Mouse (Mus musculus) forebrain, embryonic 12.5 days (tissue): Measurements from ENCODE around the gene Pgbd5. TPM values are rescaled to one million over a fixed set of nuclear protein-coding genes. Genes with fewer than 3 reads are reported as not detected.

Experiments
- ATAC-seq: fragments of 200-750 bp; cut with Nextera tagmentation; 2 replicates; pipeline ENCODE4 v1.8.0; 2017; ENCODE audit warnings: moderate TSS enrichment; ENCODE audit not compliant: low FRiP score
- H3K27ac ChIP-seq: fragments of 300-500 bp; sonication (generic); 2 replicates; pipeline ENCODE4 v1.5.1; 2016; ENCODE audit warnings: mild to moderate bottlenecking
- H3K27me3 ChIP-seq: fragments of 300-500 bp; sonication (generic); 2 replicates; pipeline ENCODE4 v1.6.1; 2016; ENCODE audit warnings: mild to moderate bottlenecking
- H3K36me3 ChIP-seq: fragments of 300-500 bp; sonication (generic); replicated peaks from 2 replicates; pipeline ENCODE4 v1.6.1; 2016; ENCODE audit warnings: mild to moderate bottlenecking
- H3K4me1 ChIP-seq: fragments of 300-500 bp; sonication (generic); 2 replicates; pipeline ENCODE4 v1.6.1; 2016
- H3K4me2 ChIP-seq: fragments of 300-500 bp; sonication (generic); 2 replicates; pipeline ENCODE4 v1.6.1; 2016; ENCODE audit warnings: mild to moderate bottlenecking, moderate library complexity
- H3K4me3 ChIP-seq: fragments of 300-500 bp; sonication (generic); replicated peaks from 2 replicates; pipeline ENCODE4 v1.5.1; 2016; ENCODE audit warnings: mild to moderate bottlenecking
- H3K9ac ChIP-seq: fragments of 300-500 bp; sonication (generic); 2 replicates; pipeline ENCODE4 v1.6.1; 2016; ENCODE audit warnings: mild to moderate bottlenecking
- H3K9me3 ChIP-seq: fragments of 300-500 bp; sonication (generic); 2 replicates; pipeline ENCODE4 v1.6.1; 2016
- WGBS: fragments of 180-500 bp; shearing (Covaris S2); methylation state at CpG from one replicate; pipeline ENCODE4 v1.1.7; 2016; 5-methylcytosine and 5-hydroxymethylcytosine counted together
- polyA plus RNA-seq: library from polyadenylated mRNA; unstranded; fragments of >200 nt; fragmentation: Nextera tagmentation; extraction: Ambion mirVana; gene quantifications from 2 replicates; pipeline ENCODE4 v1.2.1, GENCODE M21; 2016

Gene Pgbd5
- polyA plus RNA-seq = 4.5 and 4.8 TPM in 2 replicates

GRCm38 (mm10) chr8:124439558-124439957 is at the start of gene Pgbd5:
TSS of gene Pgbd5 (minus strand) at chr8:124439658.
- H3K4me2 ChIP-seq = no peak within 1 kb of the TSS
- H3K27ac ChIP-seq = no peak within 1 kb of the TSS
- peaks cover 14% of the 10 kb centered on the region for H3K4me1 ChIP-seq
- H3K27me3 ChIP-seq = peaks cover 11% of the 10 kb centered on the region
- H3K9me3 ChIP-seq = no peaks in the 10 kb centered on the region
- no peaks in the 10 kb centered on the region for H3K36me3 ChIP-seq
- no peak for ATAC-seq
- no peak within 1 kb of the TSS for H3K9ac ChIP-seq
- no peak within 1 kb of the TSS for H3K4me3 ChIP-seq
- WGBS = 78% methylated on average over 6 of the region's 6 CpGs

DNA sequence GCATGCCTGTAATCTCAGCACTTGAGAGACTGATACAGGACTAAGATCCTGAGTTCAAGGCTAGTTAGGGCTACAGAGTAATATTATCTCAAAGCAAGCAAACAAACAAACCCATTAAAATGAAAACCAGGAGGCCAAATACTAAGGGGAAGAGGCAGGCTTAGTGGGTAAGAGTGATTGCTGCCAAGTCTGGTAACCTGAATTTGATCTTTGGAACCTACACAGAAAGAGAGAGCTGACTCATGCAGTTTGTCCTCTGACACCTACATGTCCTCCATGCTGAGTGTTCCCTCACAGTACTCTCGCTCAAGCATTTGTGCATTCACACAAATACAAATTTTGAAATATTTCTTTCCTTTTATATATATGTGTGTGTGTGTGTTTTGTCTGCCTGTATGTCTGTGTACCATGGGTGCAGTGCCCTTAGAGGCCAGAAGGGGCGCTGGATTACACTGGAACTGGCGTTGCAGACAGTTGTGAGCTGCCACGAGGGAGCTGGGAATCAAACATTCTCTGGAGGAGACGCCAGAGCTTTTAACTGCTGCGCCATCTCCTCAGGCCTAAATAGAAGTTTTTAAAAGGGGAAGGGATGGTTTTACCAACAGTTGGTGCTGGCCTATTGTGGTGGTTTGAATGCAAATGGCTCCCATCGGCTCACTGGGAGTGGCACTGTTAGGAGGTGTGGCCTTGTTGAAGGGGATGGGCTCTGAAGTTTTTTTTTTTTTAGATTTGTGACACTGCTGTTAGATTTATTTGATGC is 44.1 kb upstream of the Pgbd5 start:
- ATAC-seq = no peak

GRCm38 (mm10) chr8:124482790-124483189 is 43.3 kb upstream of the Pgbd5 start:
- no peak for ATAC-seq
- 85% methylated on average over 2 of the region's 2 CpGs for WGBS
- no peak overlapping the region for H3K4me2 ChIP-seq

More for the DNA sequence above, 44.1 kb upstream of the Pgbd5 start:
- H3K9ac ChIP-seq = no peak overlapping the region
- 0 out of 2 replicates have a peak, but pooled peaks cover 3% of the 10 kb centered on the region for H3K27me3 ChIP-seq
- H3K27ac ChIP-seq = no peak overlapping the region
- H3K4me1 ChIP-seq = no peaks in the 10 kb centered on the region
- WGBS = 74% methylated on average over 7 of the region's 7 CpGs
- 0 out of 2 replicates have a peak, but pooled peaks cover 3% of the 10 kb centered on the region for H3K9me3 ChIP-seq
- no peak overlapping the region for H3K4me3 ChIP-seq
- no peak overlapping the region for H3K4me2 ChIP-seq
- no peaks in the 10 kb centered on the region for H3K36me3 ChIP-seq

DNA sequence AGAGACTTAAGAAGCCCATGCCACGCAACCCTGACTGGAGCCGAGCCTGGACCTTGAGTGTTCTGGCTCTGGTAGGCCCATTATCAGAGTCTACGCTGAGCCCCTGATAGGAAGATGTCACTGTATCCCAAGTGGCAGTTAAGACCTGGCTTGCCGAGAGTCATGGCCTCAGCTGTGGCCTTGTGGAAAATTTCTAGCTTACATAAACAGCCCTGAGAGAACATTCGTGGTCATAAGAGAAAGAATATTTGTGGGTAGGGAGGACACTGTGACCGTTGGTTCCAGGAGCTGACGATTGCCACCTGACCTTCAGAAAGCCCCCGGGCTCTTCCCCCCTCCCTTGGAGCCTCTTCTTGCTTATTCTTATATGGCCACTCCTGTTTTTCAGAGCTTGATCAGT is 40.9 kb upstream of the Pgbd5 start:
- no peak overlapping the region for H3K4me2 ChIP-seq
- no peak overlapping the region for H3K9ac ChIP-seq
- no peaks in the 10 kb centered on the region for H3K36me3 ChIP-seq
- H3K4me1 ChIP-seq = no peaks in the 10 kb centered on the region; the same call in 1 of the 2 replicates
- no peaks in the 10 kb centered on the region for H3K27me3 ChIP-seq
- ATAC-seq = no peak
- H3K27ac ChIP-seq = no peak overlapping the region
- no peak overlapping the region for H3K4me3 ChIP-seq
- H3K9me3 ChIP-seq = 0 out of 2 replicates have a peak, but pooled peaks cover 3% of the 10 kb centered on the region
- 95% methylated on average over 8 of the region's 8 CpGs for WGBS

More at GRCm38 (mm10) chr8:124482790-124483189, 43.3 kb upstream of the Pgbd5 start:
- no peak overlapping the region for H3K4me3 ChIP-seq
- H3K9ac ChIP-seq = no peak overlapping the region
- H3K9me3 ChIP-seq = 0 out of 2 replicates have a peak, but pooled peaks cover 3% of the 10 kb centered on the region
- 0 out of 2 replicates have a peak, but pooled peaks cover 3% of the 10 kb centered on the region for H3K27me3 ChIP-seq
- no peaks in the 10 kb centered on the region for H3K36me3 ChIP-seq
- no peak overlapping the region for H3K27ac ChIP-seq
- H3K4me1 ChIP-seq = no peaks in the 10 kb centered on the region

DNA sequence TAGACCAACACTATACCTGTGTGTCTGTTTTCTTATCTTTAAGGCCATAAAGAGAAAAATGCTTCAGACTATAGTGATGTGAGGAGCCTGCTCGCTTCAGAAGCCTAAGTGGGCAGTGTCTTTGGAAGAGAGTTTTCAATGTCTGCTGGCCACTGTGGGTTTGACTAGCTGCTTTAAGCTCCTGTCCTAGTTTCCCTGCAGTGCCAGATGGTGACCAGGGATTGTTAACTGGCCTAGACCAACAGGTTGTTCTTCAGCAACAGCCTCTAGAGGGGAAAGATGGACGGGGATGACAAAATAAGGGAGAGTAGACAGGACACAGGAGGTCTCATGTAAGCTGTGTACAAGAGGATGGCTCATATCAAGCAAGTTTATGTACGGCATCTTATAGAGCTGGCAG is 39.8 kb upstream of the Pgbd5 start:
- no peaks in the 10 kb centered on the region for H3K27me3 ChIP-seq
- H3K4me1 ChIP-seq = no peaks in the 10 kb centered on the region; the same call in 1 of the 2 replicates
- no peak overlapping the region for H3K4me3 ChIP-seq
- no peaks in the 10 kb centered on the region for H3K36me3 ChIP-seq
- H3K9ac ChIP-seq = no peak overlapping the region
- no peak for ATAC-seq
- no peak overlapping the region for H3K27ac ChIP-seq
- 86% methylated on average over 3 of the region's 3 CpGs for WGBS
- no peak overlapping the region for H3K4me2 ChIP-seq
- 0 out of 2 replicates have a peak, but pooled peaks cover 3% of the 10 kb centered on the region for H3K9me3 ChIP-seq

- Histone ChIP-seq H3K4me1 (no peaks in the 10 kb centered on the region; the same call in 1 of the 2 replicates), H3K36me3 (no peaks in the 10 kb centered on the region), H3K27me3 (no peaks in the 10 kb centered on the region), H3K4me2 (no peak overlapping the region), H3K4me3 (no peak overlapping the region), H3K9me3 (no peaks in the 10 kb centered on the region), H3K27ac (peak overlapping the region; percentile 68), H3K9ac (no peak overlapping the region)
- no peak; the same call in 1 of the 2 replicates for ATAC-seq
- WGBS = 57% methylated on average over 9 of the region's 9 CpGs
Measured at GRCm38 (mm10) chr8:124476701-124477100, 37.2 kb upstream of the Pgbd5 start.

GRCm38 (mm10) chr8:124475690-124476089 is 36.2 kb upstream of the Pgbd5 start:
- Histone ChIP-seq H3K36me3 (no peaks in the 10 kb centered on the region), H3K4me3 (no peak overlapping the region), H3K27me3 (no peaks in the 10 kb centered on the region), H3K27ac (no peak overlapping the region), H3K9me3 (no peaks in the 10 kb centered on the region), H3K4me2 (no peak overlapping the region), H3K4me1 (no peaks in the 10 kb centered on the region; the same call in 1 of the 2 replicates), H3K9ac (no peak overlapping the region)
- ATAC-seq = no peak
- WGBS = 79% methylated on average over 5 of the region's 5 CpGs

DNA sequence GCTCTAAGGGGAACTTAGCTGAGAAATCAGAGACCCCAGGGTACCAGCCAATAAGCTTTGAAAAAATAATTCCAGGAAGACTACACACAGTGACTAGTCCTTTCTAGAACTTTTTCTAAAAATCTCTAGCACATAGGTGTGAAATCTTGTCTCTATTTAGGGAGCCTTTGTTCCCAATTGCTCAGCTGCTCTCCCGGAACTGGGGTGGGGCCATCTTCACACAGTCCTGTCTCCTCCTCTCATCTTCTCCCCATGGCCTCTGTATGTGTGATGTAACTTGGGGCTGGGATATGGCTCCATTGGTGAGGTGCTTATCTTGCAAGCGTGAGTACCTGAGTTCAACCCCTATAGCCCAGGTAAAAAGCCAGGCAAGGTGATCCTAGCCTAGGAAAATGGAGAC is 25.2 kb upstream of the Pgbd5 start:
- ATAC-seq = no peak
- Histone ChIP-seq H3K4me1 (peaks cover 5% of the 10 kb centered on the region), H3K9me3 (no peaks in the 10 kb centered on the region), H3K27ac (no peak overlapping the region), H3K4me2 (no peak overlapping the region), H3K4me3 (no peak overlapping the region), H3K9ac (no peak overlapping the region), H3K27me3 (no peaks in the 10 kb centered on the region; the same call in 1 of the 2 replicates), H3K36me3 (no peaks in the 10 kb centered on the region)
- WGBS = 74% methylated on average over 2 of the region's 2 CpGs

GRCm38 (mm10) chr8:124463111-124463510 is 23.7 kb upstream of the Pgbd5 start:
- ATAC-seq = no peak
- 69% methylated on average over 4 of the region's 4 CpGs for WGBS
- Histone ChIP-seq H3K27ac (no peak overlapping the region), H3K4me1 (peaks cover 5% of the 10 kb centered on the region), H3K4me2 (no peak overlapping the region), H3K27me3 (no peaks in the 10 kb centered on the region; the same call in 1 of the 2 replicates), H3K9me3 (no peaks in the 10 kb centered on the region), H3K9ac (no peak overlapping the region), H3K4me3 (no peak overlapping the region), H3K36me3 (no peaks in the 10 kb centered on the region)

DNA sequence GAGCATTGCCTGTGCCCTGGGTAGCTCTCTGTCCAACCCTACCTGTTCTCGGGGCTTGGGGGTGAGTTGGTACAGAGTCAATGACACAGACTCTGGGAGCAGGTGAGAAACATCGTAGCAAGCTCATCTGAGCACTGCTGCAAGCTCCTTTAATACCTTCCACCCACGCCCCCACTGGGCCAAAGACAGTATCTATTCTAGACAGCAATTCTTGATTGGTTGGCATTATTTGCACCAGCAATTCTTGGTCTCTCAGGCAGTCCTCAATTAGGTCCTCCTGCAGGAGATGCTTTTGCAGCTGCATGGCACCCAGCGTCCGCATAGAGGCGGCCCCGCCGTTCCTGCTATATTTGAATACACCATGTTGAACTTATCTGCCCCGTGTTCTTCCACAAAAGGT is 22.7 kb upstream of the Pgbd5 start:
- WGBS = 80% methylated on average over 9 of the region's 9 CpGs
- ATAC-seq = no peak
- H3K4me2 ChIP-seq = no peak overlapping the region
- H3K9ac ChIP-seq = no peak overlapping the region
- no peak overlapping the region for H3K4me3 ChIP-seq
- no peak overlapping the region for H3K27ac ChIP-seq
- H3K4me1 ChIP-seq = peaks cover 5% of the 10 kb centered on the region
- H3K36me3 ChIP-seq = no peaks in the 10 kb centered on the region
- H3K27me3 ChIP-seq = no peaks in the 10 kb centered on the region; the same call in 1 of the 2 replicates
- no peaks in the 10 kb centered on the region for H3K9me3 ChIP-seq

DNA sequence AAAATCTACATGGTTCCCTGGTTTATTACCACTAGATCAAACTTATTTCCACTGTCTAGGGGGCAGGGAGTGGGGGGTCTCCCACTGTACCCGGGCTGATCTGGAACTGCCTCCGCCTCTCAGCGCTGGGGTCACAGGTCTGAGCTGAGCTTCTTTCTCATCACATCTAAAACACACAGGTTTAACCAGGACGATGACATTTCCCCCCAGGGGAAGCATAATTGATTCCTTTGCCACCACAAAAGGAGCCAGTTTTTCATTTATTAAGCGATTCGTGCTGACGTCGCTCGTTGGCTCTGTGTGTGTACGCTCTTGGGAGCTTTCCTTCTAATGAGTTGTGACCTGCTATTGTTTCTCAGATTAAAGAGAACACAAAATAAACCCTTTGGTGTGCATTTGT is 21.6 kb upstream of the Pgbd5 start:
- peaks cover 5% of the 10 kb centered on the region for H3K4me1 ChIP-seq
- 37% methylated on average over 10 of the region's 10 CpGs for WGBS
- no peak overlapping the region for H3K9ac ChIP-seq
- H3K4me2 ChIP-seq = no peak overlapping the region
- no peaks in the 10 kb centered on the region for H3K9me3 ChIP-seq
- H3K36me3 ChIP-seq = no peaks in the 10 kb centered on the region
- ATAC-seq = no peak
- no peak overlapping the region for H3K27ac ChIP-seq
- H3K27me3 ChIP-seq = no peaks in the 10 kb centered on the region; the same call in 1 of the 2 replicates
- no peak overlapping the region for H3K4me3 ChIP-seq

- Histone ChIP-seq H3K27ac (no peak overlapping the region), H3K4me1 (peaks cover 5% of the 10 kb centered on the region), H3K4me2 (no peak overlapping the region), H3K36me3 (no peaks in the 10 kb centered on the region), H3K27me3 (no peaks in the 10 kb centered on the region; the same call in 1 of the 2 replicates), H3K4me3 (no peak overlapping the region), H3K9ac (no peak overlapping the region), H3K9me3 (no peaks in the 10 kb centered on the region)
- 65% methylated on average over 4 of the region's 4 CpGs for WGBS
- ATAC-seq = 0 out of 2 replicates have a peak, but pooled peaks have one; percentile 17
Measured at GRCm38 (mm10) chr8:124460660-124461059, 21.2 kb upstream of the Pgbd5 start.
